ENCODE assay signal across 7 mouse cellular contexts in the genomic region with DNA sequence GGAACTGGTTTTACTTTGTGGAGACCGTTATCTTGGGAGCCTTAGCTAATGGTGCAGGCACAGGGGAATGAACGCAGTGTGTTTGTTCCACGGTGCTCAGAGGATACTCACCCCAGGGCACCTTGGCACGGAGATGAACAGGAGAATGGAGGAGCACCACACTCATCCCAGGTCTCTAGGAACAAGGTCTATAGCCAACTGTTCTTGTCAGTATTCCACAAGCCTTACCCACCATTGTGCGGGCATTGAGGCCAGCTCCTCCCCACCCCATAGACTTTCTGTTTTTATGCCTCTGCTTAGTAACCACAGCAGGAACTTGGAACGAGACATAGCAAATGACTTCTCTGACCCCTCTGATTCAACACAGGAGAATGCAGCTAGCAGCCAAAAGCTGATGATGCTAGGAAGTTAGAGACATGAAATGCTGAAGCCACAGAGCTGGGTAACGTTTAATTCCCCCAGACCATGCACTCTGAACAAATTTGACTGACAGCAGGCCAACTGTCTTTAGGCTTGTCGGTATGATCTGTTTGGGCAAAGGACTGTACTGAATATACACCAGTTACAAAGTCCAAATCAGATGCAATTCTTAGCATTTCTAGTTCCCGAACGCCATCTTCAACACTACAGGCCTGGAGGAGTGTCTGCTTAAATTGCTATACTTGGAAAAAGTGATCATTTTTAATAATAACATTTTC.
DNase-seq lines count a peak whose midpoint lies in the region; ATAC-seq and TF ChIP-seq lines count a peak whose summit lies in the region.

No protein-coding gene starts in this region.

- H3K4me2 ChIP-seq in neural tube, embryonic 12.5 days (replicated peaks) = no peak overlapping the region

- peak; percentile 35; the same call in 1 of the 2 replicates for ATAC-seq in neural tube, embryonic 12.5 days (ENCODE audit: low FRiP score, low read depth)

- H3K79me3 ChIP-seq in C2C12 (ENCODE audit: low read depth) = no peaks in the 10 kb centered on the region

- no peak overlapping the region for H3K9ac ChIP-seq in neural tube, embryonic 12.5 days

- no peak overlapping the region for H3K27ac ChIP-seq in neural tube, embryonic 12.5 days

- H3K4me1 ChIP-seq in neural tube, embryonic 12.5 days = no peaks in the 10 kb centered on the region

- no peak for TF ChIP-seq CTCF in C2C12 (IDR thresholded peaks at IDR 0.05; ENCODE audit: control insufficient read depth, insufficient read depth, insufficient read length)

- intact Hi-C loops in gastrocnemius, postnatal 36 days (cut with DNase I) = no loop called here

- DNase-seq in adipocyte (ENCODE audit: low spot score) = peak; percentile 20
- DNase-seq in gastrocnemius, postnatal 36 days = peak; percentile 25 to 43
- peak; percentile 46 for DNase-seq in kidney, postnatal 14 days
- DNase-seq in layer of hippocampus, adult 9-10 months (ENCODE audit: low spot score) = no peak
- DNase-seq in layer of hippocampus, postnatal 36 days = no peak

- H3K79me2 ChIP-seq in C2C12 (ENCODE audit: control insufficient read depth, insufficient read depth) = no peaks in the 10 kb centered on the region

- no peaks in the 10 kb centered on the region for H3K27me3 ChIP-seq in C2C12 (ENCODE audit: control insufficient read depth, insufficient read depth, insufficient read length)
- H3K27me3 ChIP-seq in neural tube, embryonic 12.5 days (replicated peaks) = no peaks in the 10 kb centered on the region

- no peaks in the 10 kb centered on the region for H3K36me3 ChIP-seq in C2C12 (ENCODE audit: control insufficient read depth, insufficient read depth)
- H3K36me3 ChIP-seq in neural tube, embryonic 12.5 days = no peaks in the 10 kb centered on the region

- 63% methylated on average over 10 of the region's 10 CpGs for WGBS in neural tube, embryonic 12.5 days

- no peak overlapping the region for H3ac ChIP-seq in C2C12 (ENCODE audit: control insufficient read depth, insufficient read length, low read depth)

- H3K4me3 ChIP-seq in C2C12 (ENCODE audit: insufficient read depth, poor library complexity, severe bottlenecking) = no peak overlapping the region
- H3K4me3 ChIP-seq in neural tube, embryonic 12.5 days = no peak overlapping the region

- H3K9me3 ChIP-seq in neural tube, embryonic 12.5 days = no peaks in the 10 kb centered on the region

TF ChIP-seq in C2C12, 6 proteins besides CTCF, POLR2A, EP300 and RAD21:
- TF ChIP-seq USF1 (IDR thresholded peaks at IDR 0.05; ENCODE audit: low read depth) (no peak), MYOD1 (IDR thresholded peaks at IDR 0.05; ENCODE audit: control insufficient read depth, insufficient read length, low read depth) (peak; percentile 66)

Comparison
In these comparisons a context has a peak if more than half of its experiments do, and no peak if none do; other contexts are left out.
1. DNase-seq: peak in adipocyte (single experiment), gastrocnemius, postnatal 36 days (2 of 2) and kidney, postnatal 14 days (single experiment); none in layer of hippocampus, adult 9-10 months (single experiment) and layer of hippocampus, postnatal 36 days (0 of 2).